Mouse (Mus musculus) cortical plate, adult 2 months (tissue): ENCODE results near the gene Iqck. TPM values are rescaled to one million over a fixed set of nuclear protein-coding genes. Genes with fewer than 3 reads are reported as not detected.

Experiments
- H3K27ac ChIP-seq: fragments of 200-500 bp; 2 replicates; pipeline ENCODE4 v1.5.1; 2012; ENCODE audit warnings: low read length, control low read depth, inconsistent platforms; ENCODE audit not compliant: insufficient read depth
- H3K4me1 ChIP-seq: fragments of 200-500 bp; 2 replicates; pipeline ENCODE4 v1.6.1; 2011; ENCODE audit warnings: low read length; ENCODE audit not compliant: control insufficient read depth, insufficient read depth
- H3K4me3 ChIP-seq: fragments of 200-500 bp; 2 replicates; pipeline ENCODE4 v1.5.1; 2011; ENCODE audit warnings: mild to moderate bottlenecking, low read length, control low read depth; ENCODE audit not compliant: insufficient read depth
- CTCF ChIP-seq: fragments of 200-500 bp; IDR thresholded peaks from 2 replicates; pipeline ENCODE4 v1.5.1; 2011; ENCODE audit warnings: mild to moderate bottlenecking, control low read depth, low read length; ENCODE audit not compliant: insufficient read depth; ENCODE audit errors: extremely low read depth
- POLR2A ChIP-seq: fragments of 200-500 bp; IDR thresholded peaks from 2 replicates; pipeline ENCODE4 v1.6.1; 2011; ENCODE audit warnings: mild to moderate bottlenecking, low read length, control low read depth; ENCODE audit not compliant: insufficient read depth; ENCODE audit errors: extremely low read depth
- polyA plus RNA-seq: library from polyadenylated mRNA; depleted of rRNA; stranded (reverse); fragments of >200 nt; gene quantifications from 2 replicates; pipeline ENCODE4 v1.2.3, GENCODE M21; 2012

The Iqck gene
- polyA plus RNA-seq, 1 experiment: 8.0 TPM

DNA sequence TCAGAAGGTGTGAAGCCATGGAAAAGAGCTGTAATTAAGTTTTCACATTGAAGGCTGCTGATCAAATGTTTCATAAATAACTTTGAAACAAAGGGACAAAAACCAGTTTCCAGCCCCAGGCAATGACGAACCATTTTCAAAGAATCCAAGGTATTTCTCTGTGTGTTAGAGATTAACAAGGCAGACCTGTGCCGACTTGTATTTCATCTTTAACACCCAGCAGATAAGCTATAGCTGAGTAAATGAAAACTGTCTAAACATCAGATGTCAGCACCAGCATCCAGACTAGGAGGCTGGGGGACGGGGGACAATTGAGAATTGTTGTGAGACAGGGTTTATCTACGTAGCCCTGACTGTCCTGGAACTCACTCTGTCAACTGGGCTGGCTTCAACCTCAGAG lies 28.4 kb downstream of the Iqck start:
- TF ChIP-seq POLR2A: no peak
- TF ChIP-seq CTCF: no peak
- Histone ChIP-seq H3K4me1 (peaks cover under 1% of the 10 kb centered on the region; the same call in 1 of the 2 replicates), H3K27ac (no peak overlapping the region), H3K4me3 (no peak overlapping the region)

DNA sequence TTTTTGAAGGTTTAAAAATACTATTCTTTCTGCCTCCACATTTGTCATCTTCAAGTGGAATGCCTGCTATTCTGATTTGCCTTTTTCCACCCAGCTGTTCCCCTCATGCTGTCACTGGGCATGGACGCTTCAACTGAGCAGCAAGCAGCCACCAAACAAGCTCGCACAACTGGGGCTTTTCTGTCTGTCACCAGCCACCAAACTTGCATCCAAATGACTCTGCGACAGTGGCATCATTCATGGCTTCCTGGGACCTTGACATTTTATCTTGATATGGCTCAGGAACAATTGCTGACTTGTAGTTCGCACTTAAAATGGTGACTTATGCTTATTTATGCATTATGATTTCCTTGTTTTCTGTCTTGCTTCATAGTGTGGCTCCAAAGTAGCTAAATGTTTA lies 29.4 kb downstream of the Iqck start:
- Histone ChIP-seq H3K4me1 (peaks cover 2% of the 10 kb centered on the region; the same call in 1 of the 2 replicates), H3K4me3 (no peak overlapping the region), H3K27ac (no peak overlapping the region)
- TF ChIP-seq POLR2A: no peak
- TF ChIP-seq CTCF: no peak

DNA sequence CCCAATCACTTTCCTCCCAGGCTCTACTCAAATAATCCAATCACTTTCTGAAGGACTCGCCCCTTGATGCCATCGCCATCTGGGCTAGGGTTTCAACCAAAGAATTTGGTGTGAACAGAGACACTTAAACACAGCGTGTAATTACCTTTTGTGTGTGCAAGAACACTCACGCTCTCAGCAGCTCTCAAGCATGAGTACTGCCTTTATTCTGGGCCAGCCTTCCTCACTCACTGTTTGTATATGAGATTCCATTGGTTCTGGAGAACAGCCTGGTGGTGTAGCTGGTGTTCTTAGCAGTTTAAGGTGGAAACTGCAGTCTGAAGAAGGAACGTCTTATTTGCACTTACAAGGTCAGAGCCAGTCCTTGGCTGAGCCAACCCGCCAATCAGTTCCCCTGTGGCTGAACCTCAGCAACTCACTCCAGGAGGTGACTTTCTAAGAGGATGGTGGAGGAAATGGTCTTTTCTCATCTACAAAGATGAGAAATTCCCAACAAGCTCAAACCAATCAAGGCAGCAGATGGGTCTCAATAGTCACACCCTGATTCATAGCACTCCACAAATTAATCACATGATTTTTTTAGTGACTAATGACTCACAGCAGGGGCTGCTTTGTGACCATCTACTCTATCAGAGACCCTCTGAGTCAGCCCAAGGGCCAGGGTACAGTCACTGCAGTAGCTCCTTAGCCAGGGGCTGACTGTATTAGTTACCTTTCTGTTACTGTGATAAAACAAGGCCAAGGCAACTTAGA lies 31.9 kb downstream of the Iqck start:
- no peak overlapping the region for H3K27ac ChIP-seq
- no peak overlapping the region for H3K4me3 ChIP-seq
- H3K4me1 ChIP-seq: peaks cover 2% of the 10 kb centered on the region; the same call in 1 of the 2 replicates
- TF ChIP-seq POLR2A (no peak), CTCF (no peak)

DNA sequence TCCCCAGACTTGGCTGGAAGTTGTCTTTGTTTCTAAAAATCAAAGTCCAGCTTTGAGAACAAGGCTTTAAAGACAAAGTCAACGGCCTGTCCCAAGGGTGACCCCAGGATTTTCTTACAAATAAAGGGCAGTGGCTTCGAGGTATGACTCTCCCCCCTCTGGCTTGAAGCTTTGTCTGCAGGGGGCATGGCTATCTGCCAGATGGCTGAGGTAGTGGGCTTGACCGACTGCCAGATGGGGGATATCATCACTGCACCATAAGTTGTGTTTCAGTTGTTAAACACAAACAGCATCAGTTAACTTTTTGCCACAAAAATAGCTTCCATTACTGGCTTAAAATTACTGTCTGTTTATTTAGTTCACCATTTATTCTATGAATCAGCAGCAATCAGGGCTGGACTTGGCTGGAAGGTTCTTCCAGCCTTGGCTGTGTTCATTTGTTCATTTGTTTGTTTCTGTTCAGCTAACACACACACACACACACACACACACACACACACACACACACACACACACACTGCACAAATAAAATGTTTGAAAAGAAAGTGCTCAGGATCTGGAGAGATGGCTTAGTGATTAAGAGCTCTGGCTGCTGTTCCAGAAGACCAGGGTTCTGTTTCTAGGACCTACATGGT lies 33.6 kb downstream of the Iqck start:
- TF ChIP-seq POLR2A (no peak), CTCF (no peak)
- H3K27ac ChIP-seq: peak overlapping the region; percentile 1; the same call in 1 of the 2 replicates
- no peak overlapping the region for H3K4me3 ChIP-seq
- H3K4me1 ChIP-seq: peaks cover 2% of the 10 kb centered on the region; the same call in 1 of the 2 replicates

DNA sequence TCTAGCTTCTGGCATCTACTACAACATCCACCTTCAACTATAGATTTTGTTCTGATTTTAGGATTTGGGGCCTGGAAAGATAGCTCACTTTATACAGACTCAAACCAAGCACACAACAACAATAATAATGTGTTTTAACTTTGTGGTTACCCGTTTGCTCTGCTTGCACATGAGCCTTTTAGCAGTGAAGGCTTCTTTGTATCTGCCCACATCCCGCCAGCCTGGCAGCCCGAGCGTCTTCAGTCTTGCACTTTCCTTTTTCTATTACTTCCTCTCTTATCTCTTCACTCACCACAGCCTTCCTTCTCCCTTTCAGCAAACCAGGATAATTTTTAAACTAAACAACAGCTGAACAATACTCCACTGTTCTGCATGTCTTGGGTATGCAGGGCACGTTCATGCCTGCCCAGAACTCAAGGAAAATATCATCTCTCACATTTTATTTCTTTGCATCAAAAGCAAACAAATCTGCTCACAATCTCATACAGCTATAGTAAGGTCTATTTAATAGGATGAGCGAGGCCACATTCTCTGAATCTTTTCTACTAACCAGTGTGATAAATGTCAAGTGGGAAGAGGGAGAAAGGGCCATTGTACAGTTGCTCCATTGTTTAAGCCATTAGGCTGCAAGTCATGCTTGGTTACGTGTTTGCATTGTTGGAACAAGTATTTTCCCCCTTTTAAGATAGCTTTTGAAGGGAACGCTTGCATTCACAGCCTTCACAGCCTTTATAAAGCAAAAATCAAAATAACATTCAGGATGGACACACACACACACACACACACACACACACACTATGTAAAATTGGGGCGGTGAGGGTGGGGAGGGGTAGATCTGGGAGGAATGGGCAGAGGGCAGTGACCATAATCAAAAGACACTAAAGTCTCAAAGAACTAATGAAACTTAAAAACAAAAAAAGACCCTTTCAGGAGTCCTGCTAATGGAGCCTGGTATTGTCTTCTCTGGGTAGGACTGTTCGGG lies 40.2 kb downstream of the Iqck start:
- no peak for TF ChIP-seq CTCF
- no peak for TF ChIP-seq POLR2A
- H3K4me3 ChIP-seq: no peak overlapping the region
- H3K27ac ChIP-seq: peak overlapping the region; percentile 80
- H3K4me1 ChIP-seq: no peaks in the 10 kb centered on the region

DNA sequence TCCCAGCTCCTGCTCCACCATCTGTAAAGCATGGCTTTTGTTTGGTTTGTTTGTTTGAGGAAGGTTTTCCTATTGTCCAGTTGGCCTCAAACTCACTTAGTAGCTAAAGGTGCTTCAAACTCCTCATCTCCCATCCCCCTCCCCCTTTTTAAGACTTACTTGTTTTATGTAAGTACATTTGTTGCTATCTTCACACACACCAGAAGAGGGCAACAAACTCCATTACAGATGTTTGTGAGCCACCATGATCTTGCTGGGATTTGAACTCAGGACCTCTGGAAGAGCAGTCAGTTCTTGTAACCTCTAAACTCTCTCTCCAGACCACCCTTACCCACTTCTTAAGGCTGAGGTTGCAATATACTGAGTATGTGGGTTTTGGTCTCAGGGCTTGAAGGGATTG lies 42.5 kb downstream of the Iqck start:
- no peak overlapping the region for H3K4me3 ChIP-seq
- no peak overlapping the region for H3K27ac ChIP-seq
- no peaks in the 10 kb centered on the region for H3K4me1 ChIP-seq
- TF ChIP-seq POLR2A: no peak
- TF ChIP-seq CTCF: peak; percentile 15; the same call in 1 of the 2 replicates

DNA sequence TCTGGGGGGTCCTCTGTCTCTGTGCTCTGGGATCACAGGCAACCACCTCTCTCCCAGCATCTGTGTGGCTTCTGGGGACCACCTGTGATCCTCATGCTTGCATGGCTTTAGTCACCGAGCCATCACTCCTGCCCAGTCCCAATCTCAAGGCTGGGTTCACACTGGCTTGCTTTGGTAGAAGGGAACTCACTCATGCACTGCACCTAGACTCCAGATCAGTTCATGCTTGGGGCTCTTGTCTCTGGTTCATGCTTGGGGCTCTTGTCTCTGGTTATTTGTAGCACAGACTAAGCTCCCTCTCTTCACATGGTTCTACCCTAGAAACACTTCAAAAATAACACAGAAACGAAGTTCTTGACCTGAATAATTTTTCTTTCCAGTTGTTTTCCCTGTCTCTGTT lies 44.5 kb downstream of the Iqck start:
- TF ChIP-seq POLR2A: no peak
- no peak for TF ChIP-seq CTCF
- Histone ChIP-seq H3K4me3 (no peak overlapping the region), H3K4me1 (no peaks in the 10 kb centered on the region), H3K27ac (no peak overlapping the region)

DNA sequence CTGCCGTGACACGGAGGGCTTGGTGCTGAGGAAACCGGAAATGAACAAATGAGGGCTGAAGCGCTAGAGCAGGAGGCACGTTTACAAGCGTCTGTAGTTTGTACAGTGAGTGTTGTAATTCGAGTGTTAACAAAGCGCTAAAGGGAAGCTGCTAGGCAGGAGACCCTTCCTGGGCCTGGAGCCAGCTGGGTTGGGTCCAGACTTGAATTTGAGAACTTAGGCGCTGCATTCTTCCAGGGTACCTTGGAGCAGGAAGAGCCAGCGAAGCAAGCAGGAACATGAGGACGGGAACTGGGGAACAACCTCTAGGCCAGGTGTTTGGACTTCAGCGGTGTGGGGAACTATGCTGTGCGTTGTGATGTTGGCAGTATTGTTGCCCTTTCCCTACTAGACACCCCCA lies 47.4 kb downstream of the Iqck start:
- Histone ChIP-seq H3K4me1 (no peaks in the 10 kb centered on the region), H3K27ac (no peak overlapping the region), H3K4me3 (no peak overlapping the region)
- no peak for TF ChIP-seq CTCF

DNA sequence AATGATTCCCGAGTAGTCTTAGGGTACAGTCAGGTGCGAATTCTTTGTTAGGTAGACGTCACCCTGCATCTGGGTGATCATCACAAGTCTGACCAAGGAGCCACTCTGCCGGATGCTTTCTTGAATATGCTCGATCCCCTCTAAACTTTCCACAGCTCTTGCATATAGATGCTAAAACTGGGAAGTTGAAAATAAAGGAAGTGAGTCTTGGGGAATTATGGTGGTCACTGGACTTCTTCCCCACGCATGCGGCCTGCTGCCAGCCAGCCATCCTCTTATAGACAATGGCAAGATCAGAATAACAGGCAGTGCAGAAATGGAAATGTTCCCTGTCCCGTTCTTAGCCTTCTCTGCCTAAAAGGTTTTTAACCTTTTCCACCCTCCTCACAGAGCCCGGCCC lies 48.3 kb downstream of the Iqck start:
- no peak overlapping the region for H3K27ac ChIP-seq
- TF ChIP-seq CTCF: no peak
- no peak for TF ChIP-seq POLR2A
- H3K4me1 ChIP-seq: no peaks in the 10 kb centered on the region
- H3K4me3 ChIP-seq: no peak overlapping the region
